Mouse (Mus musculus): Measurements from ENCODE around the gene Acoxl. TPM values are rescaled to one million over a fixed set of nuclear protein-coding genes. Genes with fewer than 3 reads are reported as not detected.

Gene Acoxl
- total RNA-seq, 2 experiments from 2014 or later = not detected

- intact Hi-C loops (cut with DNase I) = no loop called here
These were observed 91.5 kb downstream of the Acoxl start for GRCm38 (mm10) chr2:127929939-127930715.

GRCm38 (mm10) chr2:127931576-127931975 lies 92.9 kb downstream of the Acoxl start:
- intact Hi-C loops (cut with DNase I) = no loop called here
- DNase-seq = no peak

More at GRCm38 (mm10) chr2:127929939-127930715, 91.5 kb downstream of the Acoxl start:
- DNase-seq = peak; percentile 17

GRCm38 (mm10) chr2:127933531-127933931 lies 94.9 kb downstream of the Acoxl start:
- intact Hi-C loops (cut with DNase I) = no loop called here

GRCm38 (mm10) chr2:127937079-127937478 lies 98.4 kb downstream of the Acoxl start:
- DNase-seq = no peak
- intact Hi-C loops (cut with DNase I) = no loop called here

More at GRCm38 (mm10) chr2:127933531-127933931, 94.9 kb downstream of the Acoxl start:
- DNase-seq = no peak

GRCm38 (mm10) chr2:127939206-127939605 lies 100.5 kb downstream of the Acoxl start:
- intact Hi-C loops (cut with DNase I) = no loop called here
- DNase-seq = no peak

GRCm38 (mm10) chr2:127960579-127960978 lies 121.9 kb downstream of the Acoxl start:
- intact Hi-C loops (cut with DNase I) = no loop called here
- peak; percentile 8 for DNase-seq

GRCm38 (mm10) chr2:127961154-127961553 lies 122.5 kb downstream of the Acoxl start:
- intact Hi-C loops (cut with DNase I) = no loop called here
- DNase-seq = peak; percentile 92

GRCm38 (mm10) chr2:127961802-127962433 lies 123.2 kb downstream of the Acoxl start:
- DNase-seq = peak; percentile 14
- intact Hi-C loops (cut with DNase I) = no loop called here

GRCm38 (mm10) chr2:127968944-127969343 lies 130.3 kb downstream of the Acoxl start:
- no peak for DNase-seq
- intact Hi-C loops (cut with DNase I) = no loop called here

- DNase-seq = no peak
- intact Hi-C loops (cut with DNase I) = no loop called here
These were observed 137.6 kb downstream of the Acoxl start for GRCm38 (mm10) chr2:127976276-127976675.

- intact Hi-C loops (cut with DNase I) = no loop called here
- DNase-seq = no peak
These were observed 140.0 kb downstream of the Acoxl start for GRCm38 (mm10) chr2:127978601-127979230.

GRCm38 (mm10) chr2:127982610-127983009 lies 143.9 kb downstream of the Acoxl start:
- no peak for DNase-seq

GRCm38 (mm10) chr2:127983301-127983700 lies 144.6 kb downstream of the Acoxl start:
- DNase-seq = no peak
- intact Hi-C loops (cut with DNase I) = no loop called here

More at GRCm38 (mm10) chr2:127982610-127983009, 143.9 kb downstream of the Acoxl start:
- intact Hi-C loops (cut with DNase I) = no loop called here

GRCm38 (mm10) chr2:127983981-127984380 lies 145.3 kb downstream of the Acoxl start:
- intact Hi-C loops (cut with DNase I) = no loop called here
- DNase-seq = no peak

GRCm38 (mm10) chr2:127987706-127988105 lies 149.0 kb downstream of the Acoxl start:
- DNase-seq = no peak
- intact Hi-C loops (cut with DNase I) = no loop called here

GRCm38 (mm10) chr2:127990856-127991479 lies 152.3 kb downstream of the Acoxl start:
- DNase-seq = no peak
- intact Hi-C loops (cut with DNase I) = no loop called here

GRCm38 (mm10) chr2:127991656-127992055 lies 153.0 kb downstream of the Acoxl start:
- intact Hi-C loops (cut with DNase I) = no loop called here
- no peak for DNase-seq

GRCm38 (mm10) chr2:128008662-128009423 lies 170.2 kb downstream of the Acoxl start:
- no peak for DNase-seq
- intact Hi-C loops (cut with DNase I) = no loop called here

- DNase-seq = no peak
- intact Hi-C loops (cut with DNase I) = no loop called here
These were observed 175.9 kb downstream of the Acoxl start for GRCm38 (mm10) chr2:128014613-128015012.

GRCm38 (mm10) chr2:128015602-128016001 lies 176.9 kb downstream of the Acoxl start:
- intact Hi-C loops (cut with DNase I) = no loop called here
- DNase-seq = no peak
